34 mouse cellular contexts compared by ENCODE assay signal in genomic region chr3:16657566-16657965, GRCm38 (mm10).
"Had no signal": no experiment of that assay in that cellular context is flagged by ENCODE, and none has a peak within 500 bp of the region (broad histone marks: within the 10 kb centered on the region; RNA-seq: fewer than 3 reads in every experiment).

No protein-coding gene starts in this region.

- H3K27me3 ChIP-seq: heart, embryonic 12.5 days; heart, embryonic 13.5 days; heart, embryonic 15.5 days; hindbrain, embryonic 12.5 days; hindbrain, embryonic 13.5 days; hindbrain, embryonic 15.5 days; intestine, embryonic 15.5 days; kidney, embryonic 15.5 days had no signal

- H3K4me1 ChIP-seq: heart, embryonic 12.5 days; heart, embryonic 13.5 days; heart, embryonic 15.5 days; hindbrain, embryonic 10.5 days; hindbrain, embryonic 12.5 days; hindbrain, embryonic 13.5 days; hindbrain, embryonic 15.5 days; intestine, embryonic 15.5 days; kidney, embryonic 15.5 days had no signal

- ATAC-seq: hindbrain, embryonic 16.5 days; hindbrain, postnatal 0 days; inflammation-experienced regulatory T-cells, adult 6 months; intestine, embryonic 15.5 days; intestine, embryonic 16.5 days; intestine, postnatal 0 days had no signal

- H3K4me2 ChIP-seq: heart, embryonic 12.5 days; heart, embryonic 13.5 days; heart, embryonic 15.5 days; hindbrain, embryonic 12.5 days; hindbrain, embryonic 13.5 days; hindbrain, embryonic 14.5 days; hindbrain, embryonic 15.5 days; intestine, embryonic 15.5 days; kidney, embryonic 15.5 days had no signal

- H3K9me3 ChIP-seq: heart, embryonic 15.5 days; hindbrain, embryonic 10.5 days; hindbrain, embryonic 12.5 days; hindbrain, embryonic 13.5 days; hindbrain, embryonic 15.5 days; intestine, embryonic 15.5 days; kidney, embryonic 15.5 days had no signal

- H3K27ac ChIP-seq: heart, embryonic 13.5 days; heart, embryonic 15.5 days; hindbrain, embryonic 10.5 days; hindbrain, embryonic 12.5 days; hindbrain, embryonic 13.5 days; hindbrain, embryonic 14.5 days; hindbrain, embryonic 15.5 days; hindbrain, postnatal 0 days; intestine, embryonic 15.5 days; kidney, embryonic 15.5 days; kidney, postnatal 0 days; layer of hippocampus, adult 2 months; left cerebral cortex, adult 2 months had no signal

- H3K4me3 ChIP-seq: heart, embryonic 12.5 days; heart, embryonic 13.5 days; heart, embryonic 15.5 days; hindbrain, embryonic 10.5 days; hindbrain, embryonic 12.5 days; hindbrain, embryonic 13.5 days; hindbrain, embryonic 15.5 days; intestine, embryonic 15.5 days; kidney, embryonic 15.5 days; layer of hippocampus, adult 2 months; left cerebral cortex, adult 2 months had no signal

- H3K9ac ChIP-seq: heart, embryonic 12.5 days; heart, embryonic 13.5 days; heart, embryonic 15.5 days; hindbrain, embryonic 12.5 days; hindbrain, embryonic 13.5 days; hindbrain, embryonic 14.5 days; hindbrain, embryonic 15.5 days; intestine, embryonic 15.5 days; kidney, embryonic 15.5 days had no signal

- H3K36me3 ChIP-seq: heart, embryonic 12.5 days; heart, embryonic 13.5 days; heart, embryonic 15.5 days; hindbrain, embryonic 10.5 days; hindbrain, embryonic 12.5 days; hindbrain, embryonic 13.5 days; hindbrain, embryonic 15.5 days; intestine, embryonic 15.5 days; kidney, embryonic 15.5 days had no signal

- DNase-seq: heart, postnatal 10 days; heart, postnatal 14 days; heart, postnatal 36 days; heart, postnatal 4 days; kidney, adult 11 months; kidney, adult 18-20 months; kidney, adult 2 months; kidney, adult 8-10 months; kidney, adult 9 months; kidney, postnatal 10 days; kidney, postnatal 14 days; kidney, postnatal 25 days; kidney, postnatal 36 days; kidney, postnatal 4 days; layer of hippocampus, adult 9-11 months; layer of hippocampus, postnatal 36 days had no signal
